Mouse (Mus musculus) 3134 (cell line): ENCODE data around the gene Ebf1.

Experiments used
- DNase-seq: peaks from one replicate; pipeline ENCODE4 v3.0.0-alpha.2; 2011; ENCODE audit warnings: low spot score; ENCODE audit not compliant: insufficient read length; ENCODE audit errors: extremely low read depth

Gene Ebf1

DNA sequence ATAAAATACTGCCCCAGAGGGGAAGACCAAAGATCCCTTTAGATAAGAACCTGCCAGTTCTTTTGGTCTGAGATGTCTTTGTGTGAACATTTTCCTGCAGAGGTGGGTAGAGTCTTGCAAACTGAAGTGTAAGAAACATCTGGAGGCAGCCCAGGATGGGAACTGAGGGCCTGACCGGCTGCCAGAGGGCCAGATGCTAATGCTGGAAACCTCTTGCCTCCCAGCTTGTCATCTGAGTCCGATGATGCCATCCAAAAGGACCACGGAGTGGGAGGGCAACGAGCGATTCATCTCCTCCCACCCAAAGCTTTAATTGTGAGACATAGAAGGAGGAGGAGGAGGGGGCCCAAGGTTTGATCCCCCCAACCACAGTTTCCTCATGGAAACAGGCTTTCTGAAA is 197.7 kb downstream of the Ebf1 start:
- no peak for DNase-seq

DNA sequence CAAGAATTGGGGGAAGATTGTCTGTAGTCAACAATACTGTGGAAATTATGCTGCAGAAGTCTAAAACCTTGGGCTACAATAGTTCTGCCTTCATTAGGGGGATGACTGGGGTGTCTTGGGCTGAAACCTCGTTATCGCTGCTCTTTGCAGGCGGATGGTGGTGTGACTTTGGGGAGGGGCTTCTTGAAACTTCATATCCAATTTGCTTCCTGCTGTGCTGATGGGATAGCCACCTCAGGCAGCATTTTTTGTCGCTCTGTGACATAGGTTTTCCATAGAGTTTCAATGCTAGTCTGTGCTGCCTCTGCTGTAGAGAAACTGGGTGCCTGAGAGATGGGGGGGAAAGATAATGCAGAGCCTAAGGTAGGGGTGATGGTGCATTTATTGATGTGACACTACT is 198.9 kb downstream of the Ebf1 start:
- no peak for DNase-seq

DNA sequence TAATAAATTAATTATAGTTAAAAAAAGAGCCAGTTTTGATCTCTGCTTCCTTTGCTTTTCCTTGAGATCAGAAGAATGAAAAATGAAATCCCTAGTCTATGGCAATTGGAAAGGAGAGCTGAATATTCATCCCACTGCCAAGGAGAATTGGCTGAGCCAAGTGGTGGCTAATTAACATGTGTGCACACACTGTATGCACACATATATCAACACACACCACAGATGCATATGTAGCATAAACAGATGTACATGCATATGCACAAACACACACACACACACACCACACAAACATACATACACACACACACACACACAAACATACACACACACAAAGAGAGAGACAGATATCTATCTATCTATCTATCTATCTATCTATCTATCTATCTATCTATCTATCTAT is 205.2 kb downstream of the Ebf1 start:
- no peak for DNase-seq

DNA sequence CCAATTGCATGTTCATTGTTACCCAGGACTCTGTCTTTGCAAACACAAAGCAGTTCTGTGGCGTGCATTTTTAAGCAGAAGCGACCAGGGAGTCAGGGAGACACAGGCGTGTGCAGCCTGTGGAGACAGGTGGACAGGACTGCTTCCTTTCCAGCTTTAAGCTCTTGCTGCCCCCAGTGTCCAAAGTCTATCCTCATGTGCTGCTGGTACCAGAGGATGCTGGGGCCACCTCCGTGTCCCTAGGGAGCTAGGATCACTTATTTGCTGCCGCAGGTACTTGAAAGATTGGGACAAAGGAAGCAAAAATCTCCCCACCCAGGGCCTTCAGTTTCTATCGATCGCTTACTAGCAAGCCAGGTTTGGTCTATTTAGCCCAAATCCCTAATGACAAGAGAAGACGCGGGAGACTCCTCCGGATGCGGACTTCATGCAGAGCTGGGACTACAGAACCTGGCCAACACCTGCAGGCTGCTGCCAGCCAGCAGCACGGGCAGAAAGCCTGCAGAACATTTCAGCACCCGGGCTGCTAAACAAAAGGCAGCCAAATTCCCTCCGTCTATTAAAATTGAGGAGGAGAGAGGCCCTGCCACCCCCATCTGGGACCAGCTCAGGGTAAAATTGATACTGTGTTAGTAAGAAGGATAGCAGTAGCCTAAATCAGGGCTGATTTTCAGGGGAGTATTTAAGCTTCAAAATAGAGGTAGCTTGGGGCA is 215.3 kb downstream of the Ebf1 start:
- DNase-seq = no peak

DNA sequence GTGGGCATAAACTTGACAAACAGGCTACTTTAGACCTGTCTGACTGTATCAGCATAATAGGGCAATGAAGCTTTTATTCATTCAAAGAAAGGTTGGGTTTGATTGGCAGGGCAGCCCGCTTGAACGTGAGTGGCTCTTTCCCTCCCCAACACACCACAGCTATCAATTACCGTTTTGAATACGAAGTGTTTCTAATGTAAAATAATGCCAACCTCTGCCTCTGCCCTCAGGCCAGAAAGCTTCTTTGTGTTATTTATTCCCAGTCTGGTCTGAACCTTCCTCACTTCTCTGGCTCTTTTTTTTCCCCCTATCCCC is 215.8 kb downstream of the Ebf1 start:
- no peak for DNase-seq

DNA sequence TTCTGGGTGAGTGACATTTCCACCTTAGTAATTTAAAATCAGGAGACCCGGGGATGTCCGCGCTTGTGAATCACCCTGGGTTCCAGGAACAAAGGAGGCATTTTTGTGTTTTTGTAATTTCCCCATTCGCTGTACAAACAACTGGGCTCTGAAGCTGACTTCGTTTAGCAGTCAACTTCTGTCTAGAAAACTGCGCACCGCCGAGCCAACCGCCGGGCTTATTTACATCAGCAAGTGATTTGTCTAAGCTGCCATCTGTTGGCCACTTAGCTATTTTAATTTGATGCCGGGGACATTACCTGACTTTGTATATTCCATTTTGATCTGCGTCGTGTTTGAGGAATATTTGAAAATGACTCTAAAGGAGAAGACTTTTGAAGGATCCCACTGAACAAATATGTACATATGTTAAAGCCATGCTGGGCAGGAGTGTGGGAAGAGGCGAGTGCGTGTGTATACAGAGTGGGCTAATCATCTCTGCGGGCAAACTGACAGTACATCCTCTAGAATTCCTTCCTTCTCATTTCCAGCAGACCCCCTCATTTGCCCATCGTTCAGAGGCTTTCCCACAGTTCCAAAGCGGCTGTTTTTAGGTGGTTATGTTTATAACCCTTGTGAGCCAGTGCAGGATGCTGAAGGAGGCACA is 216.4 kb downstream of the Ebf1 start:
- DNase-seq = no peak

DNA sequence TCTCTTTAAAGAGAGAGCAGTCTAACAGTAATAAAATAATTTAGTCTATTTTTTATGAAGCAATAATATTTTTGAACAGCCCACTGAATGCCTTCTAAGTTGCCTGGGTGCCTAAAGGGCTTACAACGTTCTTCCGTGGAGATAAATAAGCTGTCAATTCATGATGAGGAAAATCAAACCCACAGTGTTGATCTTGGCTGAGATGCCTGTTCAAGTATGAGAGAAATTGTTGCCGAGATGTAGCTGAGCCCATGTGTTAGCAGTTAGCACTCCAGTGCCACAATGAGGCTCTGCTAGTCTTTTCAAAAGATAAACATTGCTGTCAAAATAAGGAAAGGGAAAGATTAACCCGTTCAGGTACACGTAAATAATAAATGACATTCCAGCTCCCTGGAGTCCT is 218.0 kb downstream of the Ebf1 start:
- no peak for DNase-seq

DNA sequence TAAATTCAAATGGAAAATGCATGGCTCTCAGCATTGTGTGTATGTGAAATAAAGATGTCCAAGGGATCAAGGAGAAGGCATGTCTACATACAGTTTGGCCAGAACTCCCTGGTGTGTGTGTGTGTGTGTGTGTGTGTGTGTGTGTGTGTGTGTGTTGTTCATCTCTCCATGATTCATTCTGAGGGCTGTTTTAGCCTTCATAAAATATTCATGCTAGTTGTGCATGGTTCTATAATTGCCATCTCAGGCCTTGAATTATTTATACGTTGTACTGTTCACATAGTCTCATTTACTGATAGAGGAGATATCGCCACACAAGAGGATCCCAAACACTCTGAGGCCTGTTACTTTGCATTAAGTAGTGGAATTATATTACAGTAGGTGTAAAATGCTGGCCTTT is 220.5 kb downstream of the Ebf1 start:
- no peak for DNase-seq

DNA sequence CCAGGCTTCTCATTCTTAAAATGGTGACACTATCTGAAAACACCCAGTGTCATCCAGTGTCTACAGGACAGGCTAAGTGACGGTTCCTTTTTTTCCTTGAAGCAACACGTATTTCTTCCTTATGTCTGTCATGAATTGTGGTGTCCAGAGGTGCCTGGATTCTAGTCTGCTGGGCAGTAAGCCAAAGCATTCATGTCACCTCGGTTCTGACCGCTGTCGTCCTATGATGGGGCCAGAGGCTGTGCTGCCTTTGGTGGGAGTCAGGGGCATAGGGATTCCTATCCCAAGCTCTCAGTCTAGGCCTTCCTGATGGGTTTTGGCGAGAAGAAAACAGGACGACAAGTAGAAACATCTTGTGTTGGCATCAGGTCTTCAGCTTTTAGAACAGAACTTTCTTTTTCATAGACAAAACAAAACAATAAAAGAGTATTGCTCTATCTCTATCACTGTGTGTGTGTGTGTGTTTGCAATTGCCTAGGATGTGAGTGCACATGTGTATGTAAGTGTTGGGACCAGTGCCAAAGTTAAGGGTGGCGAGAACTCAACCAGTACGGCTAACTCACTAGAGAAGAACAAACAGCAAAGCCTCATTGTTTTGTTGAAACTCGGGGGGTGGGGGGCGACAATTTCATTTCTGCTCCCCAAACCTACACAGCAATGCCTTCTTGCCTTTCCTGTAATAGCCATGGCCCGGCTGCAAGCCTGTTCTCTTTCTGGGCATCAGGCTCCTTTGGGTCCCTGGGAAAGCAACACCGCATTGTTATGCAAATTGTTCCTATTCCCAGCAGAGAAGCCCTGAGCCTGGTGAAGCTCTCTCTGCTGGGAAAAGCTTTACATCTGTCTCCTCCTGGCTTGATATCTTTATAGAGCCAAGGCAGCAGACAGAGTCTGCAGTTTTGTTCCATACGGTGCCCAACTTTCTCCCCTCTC is 224.3 kb downstream of the Ebf1 start:
- no peak for DNase-seq

DNA sequence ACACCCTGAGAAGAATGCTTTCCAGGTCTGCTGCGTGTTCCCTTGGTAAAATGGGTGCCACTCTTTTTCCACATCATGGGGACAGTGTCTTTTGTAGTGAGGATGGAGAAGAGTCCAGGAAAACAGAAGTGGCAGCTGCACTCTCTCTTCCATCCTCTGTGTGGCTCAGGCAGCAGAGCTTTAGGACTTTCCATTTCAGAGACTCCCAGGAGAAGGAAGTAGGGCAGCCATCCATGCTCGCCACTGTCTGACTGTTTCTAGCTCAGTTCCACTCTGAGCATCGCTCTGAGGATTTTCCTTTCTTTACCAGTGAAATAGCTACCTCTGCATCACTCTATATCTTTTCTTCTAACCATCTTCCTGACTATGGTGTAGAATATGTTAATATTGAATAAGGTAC is 234.8 kb downstream of the Ebf1 start:
- no peak for DNase-seq

DNA sequence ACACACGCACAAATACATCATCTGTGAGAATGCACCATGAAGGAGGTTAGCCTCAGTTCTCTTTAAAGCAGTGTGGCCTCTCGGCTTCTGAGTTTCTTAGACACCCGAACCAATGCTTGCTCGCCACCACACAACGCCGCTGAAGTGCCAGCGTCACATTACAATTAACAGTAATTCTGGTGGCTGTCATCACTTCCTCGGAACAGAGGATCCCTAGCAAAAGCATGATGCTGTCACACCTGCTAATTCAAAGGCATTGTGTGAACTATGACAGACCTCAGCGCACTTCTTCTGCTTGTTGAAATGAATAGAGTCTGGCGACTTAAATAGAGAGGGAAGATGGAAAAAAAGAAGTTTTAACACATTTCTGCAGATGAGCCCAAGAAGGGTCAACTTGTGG is 235.8 kb downstream of the Ebf1 start:
- DNase-seq = no peak

DNA sequence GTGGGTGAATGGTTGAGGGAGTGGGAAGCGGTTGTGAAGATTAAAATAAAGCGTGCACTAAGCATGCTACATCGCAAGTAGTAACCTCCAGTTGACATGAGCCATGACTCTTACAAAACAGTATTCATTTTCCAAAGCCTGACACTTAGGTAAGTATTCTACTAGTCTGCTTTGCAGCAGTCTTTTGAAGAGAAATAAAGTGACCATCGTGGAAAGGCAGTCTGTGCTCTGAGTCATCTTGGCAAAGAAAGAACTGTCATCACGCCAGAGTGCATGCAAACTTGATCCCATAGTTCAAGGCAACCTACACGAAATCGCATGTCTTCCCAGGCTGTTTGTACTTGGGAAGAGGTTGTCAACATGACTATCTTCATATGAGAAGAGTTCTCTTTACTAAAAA is 237.4 kb downstream of the Ebf1 start:
- DNase-seq = peak; percentile 51

DNA sequence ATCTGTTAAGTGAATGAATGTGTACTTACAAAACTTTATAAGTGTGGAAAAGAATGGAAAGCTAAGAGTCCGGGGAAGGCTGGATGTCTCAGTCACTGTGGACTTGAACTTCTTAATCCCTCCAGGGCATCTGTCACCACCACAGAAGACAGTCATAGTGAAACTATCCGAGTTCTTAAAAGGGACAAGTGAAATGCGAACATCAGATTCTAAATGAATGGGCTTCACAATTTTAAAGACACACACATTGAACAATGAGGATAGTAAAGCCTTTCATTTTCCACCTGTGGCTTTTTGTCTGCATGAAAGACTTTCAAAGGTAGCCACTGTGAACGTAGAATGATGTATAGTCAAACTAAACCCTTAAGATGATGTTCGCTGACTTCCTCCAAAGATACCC is 244.0 kb downstream of the Ebf1 start:
- DNase-seq = no peak

DNA sequence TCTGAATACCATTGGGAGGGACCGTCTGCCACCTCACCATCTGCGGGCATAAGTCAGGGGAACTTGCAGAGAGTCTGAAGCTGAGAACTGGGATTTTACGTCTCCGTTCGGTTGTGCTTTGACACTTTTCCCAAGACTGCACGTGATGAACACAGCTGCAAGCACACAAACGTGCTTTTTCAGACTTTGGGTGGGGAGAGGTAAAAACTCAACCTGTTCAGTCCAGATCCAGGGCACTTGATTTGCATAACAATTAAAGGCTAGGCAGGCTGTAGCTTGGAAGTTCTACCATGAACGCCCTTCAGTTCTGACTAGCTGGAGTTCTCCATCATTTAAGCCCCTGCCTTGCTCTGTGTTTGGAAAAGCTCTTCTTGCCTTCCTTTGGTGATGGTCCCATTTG is 246.8 kb downstream of the Ebf1 start:
- DNase-seq = no peak

DNA sequence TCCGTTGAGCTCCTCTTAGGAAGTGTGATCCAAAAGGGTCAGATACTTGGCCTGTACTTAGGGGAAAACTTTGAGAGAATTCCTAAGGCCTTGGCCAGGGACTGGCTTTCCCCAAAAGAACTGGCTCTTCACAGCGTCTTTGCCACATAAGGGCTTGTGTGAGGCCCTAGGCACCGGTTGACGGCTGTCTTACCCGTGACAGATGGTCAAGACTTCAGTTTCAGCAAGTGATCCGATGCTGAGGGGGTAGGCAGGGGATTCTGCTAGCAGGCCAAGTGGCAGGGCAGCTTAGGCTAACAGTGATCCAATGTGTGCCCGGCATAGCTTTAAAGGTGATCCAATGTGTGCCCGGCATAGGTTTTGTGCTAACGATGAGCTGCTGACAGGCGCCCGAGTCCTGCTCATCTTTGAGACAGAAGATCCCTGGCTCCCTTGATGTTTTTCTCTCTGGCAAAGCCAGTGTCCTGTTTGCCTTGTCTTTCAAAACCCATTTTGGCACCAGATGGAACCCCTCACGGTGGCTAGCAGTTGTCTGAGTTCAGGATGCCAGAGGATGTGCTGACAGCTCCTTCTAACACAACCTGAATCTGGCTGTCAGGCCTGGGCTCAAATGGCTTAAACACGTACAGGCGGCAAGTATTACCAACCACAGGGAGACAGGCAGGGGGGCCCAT is 249.5 kb downstream of the Ebf1 start:
- DNase-seq = no peak

DNA sequence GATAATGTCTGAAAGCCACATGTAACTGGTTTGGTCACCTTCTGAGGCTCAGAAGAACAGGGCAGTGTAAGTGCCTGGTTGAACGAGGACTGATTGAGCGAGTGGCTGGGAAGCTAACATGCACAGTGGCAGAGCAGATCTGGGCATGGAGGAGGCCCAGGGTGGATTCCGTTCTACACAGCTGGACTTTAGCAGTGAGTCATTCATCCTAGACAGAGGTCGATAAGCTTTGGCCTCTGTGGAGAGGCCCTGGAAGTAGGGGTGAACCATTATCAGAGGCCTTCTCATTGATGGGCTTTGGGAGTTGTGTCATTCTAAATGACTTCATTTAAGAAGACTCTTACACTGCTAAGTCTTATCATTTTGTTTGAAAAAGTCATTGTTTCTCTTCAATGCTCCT is 250.3 kb downstream of the Ebf1 start:
- no peak for DNase-seq

DNA sequence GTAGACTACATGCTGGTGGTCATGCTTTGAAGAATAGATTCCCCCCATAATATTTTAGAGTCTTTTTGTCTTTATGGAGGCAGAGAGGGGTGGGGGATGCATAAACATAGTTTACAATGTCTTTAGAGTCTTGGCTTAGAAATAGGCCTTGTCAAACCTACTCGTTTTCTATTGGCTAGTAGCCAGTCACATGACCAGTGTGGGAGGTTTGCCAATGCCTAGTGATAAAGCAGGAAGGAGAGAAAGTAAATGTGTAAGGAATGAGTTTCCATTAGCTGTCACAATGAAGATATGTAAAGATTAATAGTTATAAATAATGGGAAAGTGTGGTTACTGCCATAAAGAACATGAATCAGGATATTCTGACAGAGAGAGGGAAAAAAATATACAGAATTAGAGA is 256.8 kb downstream of the Ebf1 start:
- DNase-seq = no peak

DNA sequence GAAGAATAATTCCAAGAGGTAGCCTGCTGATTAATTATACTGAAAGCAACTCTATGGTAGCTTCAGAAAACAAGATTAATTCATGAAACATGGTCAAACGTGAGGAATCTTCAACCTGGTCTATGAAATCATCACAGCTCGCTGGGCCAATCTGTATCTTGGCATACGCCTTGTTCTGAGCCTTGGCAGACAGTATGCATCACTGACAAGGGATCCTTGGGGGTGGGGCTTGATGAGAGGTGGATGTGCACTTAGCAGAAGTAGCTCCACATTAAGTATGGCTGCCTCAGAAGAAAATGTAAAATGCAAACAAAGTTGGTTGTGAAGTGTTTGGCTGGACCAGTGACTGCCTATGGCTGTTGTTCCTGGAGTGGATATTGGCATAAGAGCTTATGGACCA is 258.1 kb downstream of the Ebf1 start:
- DNase-seq = no peak

DNA sequence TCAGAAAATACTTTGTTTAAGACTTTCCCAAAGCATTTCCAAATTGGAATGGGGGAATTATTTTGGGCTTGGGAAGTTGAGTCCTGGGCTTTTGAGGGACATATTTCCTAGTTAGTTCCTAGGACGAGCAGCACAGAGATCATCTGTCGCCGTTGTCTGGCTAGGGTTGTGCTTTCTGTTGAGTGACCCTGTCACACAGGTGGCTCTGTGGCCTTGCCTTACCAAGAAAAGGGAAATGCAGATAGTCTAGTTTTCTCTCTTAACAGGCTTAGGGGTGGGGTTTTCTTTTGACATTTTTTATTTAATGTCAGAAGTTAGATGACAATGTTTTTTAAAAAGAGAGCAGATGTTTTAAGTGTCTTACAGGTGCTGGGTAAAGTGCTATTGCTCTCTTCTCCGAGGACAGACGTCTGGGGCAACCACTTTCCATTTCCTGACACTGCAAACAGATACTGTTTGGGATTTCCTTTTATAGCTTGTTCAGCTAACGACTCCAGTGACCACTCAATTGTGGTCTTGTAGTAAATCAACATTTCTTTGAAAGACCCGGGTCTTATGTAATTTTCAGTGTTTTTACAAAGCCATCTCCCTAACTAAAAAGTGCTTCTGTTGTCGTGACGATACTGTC is 264.1 kb downstream of the Ebf1 start:
- DNase-seq = no peak

DNA sequence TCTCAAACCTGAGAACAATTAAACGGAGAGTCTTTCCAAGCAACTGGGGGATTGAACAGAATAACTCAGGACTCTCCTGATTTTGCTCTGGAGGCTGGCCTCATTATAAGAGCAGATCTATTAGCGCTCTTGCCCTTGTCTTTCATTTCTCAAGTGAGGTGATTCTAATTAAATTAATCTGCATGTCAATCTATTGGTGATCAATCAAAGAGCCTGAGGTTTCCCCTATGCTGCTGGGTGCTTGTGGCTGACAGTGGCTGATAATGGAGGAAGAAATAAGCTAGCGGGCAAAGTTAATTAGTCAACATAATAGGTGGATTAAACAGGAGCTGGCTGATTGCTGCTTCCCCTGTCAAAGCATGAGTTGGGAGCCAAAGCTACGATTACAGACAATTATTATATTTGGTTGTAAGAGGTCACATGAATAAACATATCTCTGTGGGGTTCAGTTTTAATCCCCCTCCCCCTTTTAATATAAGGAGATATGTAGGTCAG is 265.4 kb downstream of the Ebf1 start:
- no peak for DNase-seq

DNA sequence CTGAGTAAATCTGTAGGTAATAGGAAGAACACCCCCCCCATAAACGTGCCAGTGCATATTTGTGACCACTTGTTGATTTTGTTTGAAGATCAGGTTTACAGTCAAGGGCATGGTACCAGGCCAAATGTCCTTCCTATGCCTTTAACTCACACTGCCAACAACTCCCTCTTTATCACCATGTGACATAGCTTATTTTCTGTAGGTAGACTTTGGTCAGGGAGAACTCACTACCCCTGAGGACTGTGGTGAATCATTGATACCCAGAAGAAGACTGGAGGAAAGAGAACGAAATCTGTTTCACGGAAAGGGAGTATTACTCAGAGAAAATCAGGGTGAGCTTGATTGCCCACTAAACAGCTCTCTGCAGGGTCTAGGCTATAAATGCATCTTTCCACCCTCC is 267.2 kb downstream of the Ebf1 start:
- DNase-seq = no peak
